Mouse (Mus musculus) liver, embryonic 18 days (tissue): Measurements from ENCODE around the gene Gm10778. TPM values are rescaled to one million over a fixed set of nuclear protein-coding genes. Genes with fewer than 3 reads are reported as not detected.

Source experiments
- polyA plus RNA-seq: library from polyadenylated mRNA; depleted of rRNA; stranded (reverse); fragments of >200 nt; gene quantifications from 2 replicates; pipeline ENCODE4 v1.2.3, GENCODE M21; 2012; rRNA removed

Gm10778 gene
- 0.63 and 0.76 TPM in 2 replicates for polyA plus RNA-seq

GRCm38 (mm10) chr10:81648803-81649775, at the start of gene Gm10778:
TSS of gene Gm10778 (plus strand) at chr10:81649059.

GRCm38 (mm10) chr10:81600738-81601203, 48.1 kb upstream of the Gm10778 start, which contains the start of gene Tle6:
TSS of gene Tle6 (minus strand) at chr10:81601073.

GRCm38 (mm10) chr10:81605974-81606751, 42.7 kb upstream of the Gm10778 start, which contains the start of gene BC025920:
TSS of gene BC025920 (plus strand) at chr10:81606270.

GRCm38 (mm10) chr10:81626994-81627835, 21.6 kb upstream of the Gm10778 start, which contains the start of gene Sirt6:
TSS of gene Sirt6 (minus strand) at chr10:81627797.

GRCm38 (mm10) chr10:81628390-81628789, 20.5 kb upstream of the Gm10778 start, which contains the start of gene Ankrd24:
TSS of gene Ankrd24 (plus strand) at chr10:81628540.

GRCm38 (mm10) chr10:81704531-81705301, 55.9 kb downstream of the Gm10778 start, which contains the start of gene Zfp433:
TSS of gene Zfp433 (plus strand) at chr10:81704825.

Other genes with a start within 250 kb of the Gm10778 start
- 1.7 and 1.9 TPM in 2 replicates for gene Nfic, start 193.4 kb upstream of the Gm10778 start, polyA plus RNA-seq
- gene Celf5, start 166.3 kb upstream of the Gm10778 start, polyA plus RNA-seq: 0.02 and 0.06 TPM in 2 replicates
- 65.7 and 83.5 TPM in 2 replicates for gene Ncln, start 152.7 kb upstream of the Gm10778 start, polyA plus RNA-seq
- 5.4 and 5.7 TPM in 2 replicates for gene S1pr4, start 148.9 kb upstream of the Gm10778 start, polyA plus RNA-seq
- gene Gna15, start 124.8 kb upstream of the Gm10778 start, polyA plus RNA-seq: 4.0 and 4.2 TPM in 2 replicates
- gene Gna11, start 103.9 kb upstream of the Gm10778 start, polyA plus RNA-seq: 20.3 and 23.1 TPM in 2 replicates
- gene Aes, start 89.6 kb upstream of the Gm10778 start, polyA plus RNA-seq: 179 and 189 TPM in 2 replicates
- gene Tle2, start 74.5 kb upstream of the Gm10778 start, polyA plus RNA-seq: 5.9 and 6.8 TPM in 2 replicates
- 4.9 and 5.2 TPM in 2 replicates for gene Tle6, start 48.0 kb upstream of the Gm10778 start, polyA plus RNA-seq
- gene BC025920, start 42.8 kb upstream of the Gm10778 start, polyA plus RNA-seq: 1.5 and 2.0 TPM in 2 replicates
- 7.5 and 8.7 TPM in 2 replicates for gene Sirt6, start 21.3 kb upstream of the Gm10778 start, polyA plus RNA-seq
- 10.1 and 10.8 TPM in 2 replicates for gene Ankrd24, start 20.5 kb upstream of the Gm10778 start, polyA plus RNA-seq
- gene Zfp433, start 55.8 kb downstream of the Gm10778 start, polyA plus RNA-seq: 1.3 and 1.5 TPM in 2 replicates
- gene Gm3055, start 122.1 kb downstream of the Gm10778 start, polyA plus RNA-seq: 0.57 and 0.64 TPM in 2 replicates
- 0.12 and 0.18 TPM in 2 replicates for gene Gm4767, start 163.1 kb downstream of the Gm10778 start, polyA plus RNA-seq
- gene Gm32687, start 214.9 kb downstream of the Gm10778 start, polyA plus RNA-seq: 0.79 and 1.2 TPM in 2 replicates